Mouse (Mus musculus): ENCODE measurements around the gene Epn1. TPM values are rescaled to one million over a fixed set of nuclear protein-coding genes. Genes with fewer than 3 reads are reported as not detected.

Epn1 gene
- total and polyA plus RNA-seq, 3 experiments: 75.5 to 147 TPM; not detected in 1

GRCm38 (mm10) chr7:5109301-5109700 is 29.3 kb downstream of the Epn1 start:
- Histone ChIP-seq H3K36me3 (ENCODE audit: control insufficient read depth in 1 of 2, insufficient read depth in 2 of 2, low read length in 2 of 2) (no peaks in the 10 kb centered on the region), H3K9ac (ENCODE audit: control insufficient read depth, low read depth, low read length, poor library complexity, severe bottlenecking) (no peak overlapping the region), H3K79me2 (ENCODE audit: control insufficient read depth, insufficient read depth, low read length, poor library complexity) (no peaks in the 10 kb centered on the region), H3K9me3 (replicated peaks; ENCODE audit: insufficient read depth, low read length) (no peaks in the 10 kb centered on the region), H3K4me1 (ENCODE audit: control insufficient read depth in 1 of 2, insufficient read depth in 2 of 2, low read length in 2 of 2) (no peaks in the 10 kb centered on the region), H3K27me3 (ENCODE audit: control insufficient read depth in 1 of 2, insufficient read depth in 2 of 2, low read length in 2 of 2) (no peaks in the 10 kb centered on the region), H3K27ac (ENCODE audit: control insufficient read depth, low read depth, low read length) (no peak overlapping the region), H3K4me3 (ENCODE audit: control insufficient read depth in 1 of 2, insufficient read depth in 1 of 2, low read depth in 2 of 2, low read length in 2 of 2) (no peak overlapping the region)
- TF ChIP-seq CTCF (IDR thresholded peaks at IDR 0.05 in 2 of 3, conservative IDR thresholded peaks at IDR 0.05 in 1 of 3; ENCODE audit: control insufficient read depth in 1 of 3, insufficient read depth in 1 of 3, low read depth in 2 of 3, low read length in 3 of 3, poor library complexity in 1 of 3, severe bottlenecking in 1 of 3) (peak in 1 of 3 experiments; percentile 9; a peak in 1 of 6 replicates), BHLHE40 (IDR thresholded peaks at IDR 0.05; ENCODE audit: borderline replicate concordance, low read depth, low read length) (no peak)
- no peak for DNase-seq (ENCODE audit: low read depth, low spot score)

- TF ChIP-seq TAL1 (IDR thresholded peaks at IDR 0.05; ENCODE audit: low read length): no peak
- TF ChIP-seq TBP (IDR thresholded peaks at IDR 0.05; ENCODE audit: low read depth, low read length): no peak
- TF ChIP-seq E2F4 (IDR thresholded peaks at IDR 0.05; ENCODE audit: borderline replicate concordance, low read depth, low read length): no peak
- DNase-seq (ENCODE audit: low read depth, low spot score): no peak
- no peaks in the 10 kb centered on the region for H3K9me3 ChIP-seq (replicated peaks; ENCODE audit: insufficient read depth, low read length)
- no peaks in the 10 kb centered on the region for H3K27me3 ChIP-seq (ENCODE audit: control insufficient read depth in 1 of 2, insufficient read depth in 2 of 2, low read length in 2 of 2)
- H3K36me3 ChIP-seq (ENCODE audit: control insufficient read depth in 1 of 2, insufficient read depth in 2 of 2, low read length in 2 of 2): no peaks in the 10 kb centered on the region
- no peak overlapping the region for H3K27ac ChIP-seq (ENCODE audit: control insufficient read depth, low read depth, low read length)
- H3K4me3 ChIP-seq (ENCODE audit: control insufficient read depth in 1 of 2, insufficient read depth in 1 of 2, low read depth in 2 of 2, low read length in 2 of 2): no peak overlapping the region
- H3K79me2 ChIP-seq (ENCODE audit: control insufficient read depth, insufficient read depth, low read length, poor library complexity): no peaks in the 10 kb centered on the region
- H3K4me1 ChIP-seq (ENCODE audit: control insufficient read depth in 1 of 2, insufficient read depth in 2 of 2, low read length in 2 of 2): no peaks in the 10 kb centered on the region
- no peak overlapping the region for H3K9ac ChIP-seq (ENCODE audit: control insufficient read depth, low read depth, low read length, poor library complexity, severe bottlenecking)
Observed at GRCm38 (mm10) chr7:5112701-5113100, 32.7 kb downstream of the Epn1 start.

GRCm38 (mm10) chr7:5116850-5117249 is 36.8 kb downstream of the Epn1 start, which contains the start of gene Rfpl4:
TSS of gene Rfpl4 (minus strand) at chr7:5116950.
- Histone ChIP-seq H3K9ac (ENCODE audit: control insufficient read depth, low read depth, low read length, poor library complexity, severe bottlenecking) (no peak within 1 kb of the TSS), H3K4me1 (ENCODE audit: control insufficient read depth in 1 of 2, insufficient read depth in 2 of 2, low read length in 2 of 2) (no peaks in the 10 kb centered on the region), H3K36me3 (ENCODE audit: control insufficient read depth in 1 of 2, insufficient read depth in 2 of 2, low read length in 2 of 2) (no peaks in the 10 kb centered on the region), H3K79me2 (ENCODE audit: control insufficient read depth, insufficient read depth, low read length, poor library complexity) (no peaks in the 10 kb centered on the region), H3K4me3 (ENCODE audit: control insufficient read depth in 1 of 2, insufficient read depth in 1 of 2, low read depth in 2 of 2, low read length in 2 of 2) (no peak within 1 kb of the TSS), H3K27ac (ENCODE audit: control insufficient read depth, low read depth, low read length) (no peak within 1 kb of the TSS), H3K9me3 (replicated peaks; ENCODE audit: insufficient read depth, low read length) (no peaks in the 10 kb centered on the region), H3K27me3 (ENCODE audit: control insufficient read depth in 1 of 2, insufficient read depth in 2 of 2, low read length in 2 of 2) (no peaks in the 10 kb centered on the region)
- no peak for DNase-seq (ENCODE audit: low read depth, low spot score)
- TF ChIP-seq ZC3H11A (IDR thresholded peaks at IDR 0.05; ENCODE audit: low read depth, low read length): no peak

GRCm38 (mm10) chr7:5125078-5125477 is 45.0 kb downstream of the Epn1 start:
- DNase-seq (ENCODE audit: low read depth, low spot score): no peak
- Histone ChIP-seq H3K4me1 (ENCODE audit: control insufficient read depth in 1 of 2, insufficient read depth in 2 of 2, low read length in 2 of 2) (no peaks in the 10 kb centered on the region), H3K79me2 (ENCODE audit: control insufficient read depth, insufficient read depth, low read length, poor library complexity) (no peaks in the 10 kb centered on the region), H3K27ac (ENCODE audit: control insufficient read depth, low read depth, low read length) (no peak overlapping the region), H3K9ac (ENCODE audit: control insufficient read depth, low read depth, low read length, poor library complexity, severe bottlenecking) (no peak overlapping the region), H3K9me3 (replicated peaks; ENCODE audit: insufficient read depth, low read length) (no peaks in the 10 kb centered on the region), H3K36me3 (ENCODE audit: control insufficient read depth in 1 of 2, insufficient read depth in 2 of 2, low read length in 2 of 2) (no peaks in the 10 kb centered on the region), H3K4me3 (ENCODE audit: control insufficient read depth in 1 of 2, insufficient read depth in 1 of 2, low read depth in 2 of 2, low read length in 2 of 2) (no peak overlapping the region), H3K27me3 (ENCODE audit: control insufficient read depth in 1 of 2, insufficient read depth in 2 of 2, low read length in 2 of 2) (no peaks in the 10 kb centered on the region)
- TF ChIP-seq ZKSCAN1 (IDR thresholded peaks at IDR 0.05; ENCODE audit: low read depth, low read length) (no peak), RAD21 (IDR thresholded peaks at IDR 0.05; ENCODE audit: low read depth, low read length) (no peak), MAFK (IDR thresholded peaks at IDR 0.05; ENCODE audit: borderline replicate concordance, low read depth, low read length) (no peak), CTCF (IDR thresholded peaks at IDR 0.05 in 2 of 3, conservative IDR thresholded peaks at IDR 0.05 in 1 of 3; ENCODE audit: control insufficient read depth in 1 of 3, insufficient read depth in 1 of 3, low read depth in 2 of 3, low read length in 3 of 3, poor library complexity in 1 of 3, severe bottlenecking in 1 of 3) (no peak), GATA1 (IDR thresholded peaks at IDR 0.05; ENCODE audit: low read depth, low read length) (no peak), ELF1 (IDR thresholded peaks at IDR 0.05; ENCODE audit: low read depth, low read length) (no peak), TBP (IDR thresholded peaks at IDR 0.05; ENCODE audit: low read depth, low read length) (no peak), HCFC1 (IDR thresholded peaks at IDR 0.05; ENCODE audit: low read depth, low read length) (no peak), GABPA (IDR thresholded peaks at IDR 0.05; ENCODE audit: low read depth, low read length) (no peak), UBTF (IDR thresholded peaks at IDR 0.05; ENCODE audit: borderline replicate concordance, insufficient read depth, low read depth, low read length) (no peak), ZC3H11A (IDR thresholded peaks at IDR 0.05; ENCODE audit: low read depth, low read length) (no peak), MYB (IDR thresholded peaks at IDR 0.05; ENCODE audit: low read depth, low read length) (no peak), TAL1 (IDR thresholded peaks at IDR 0.05; ENCODE audit: low read length) (no peak)

Measured in MEL (cell line).